Mouse (Mus musculus): Measurements from ENCODE around the gene Jup. TPM values are rescaled to one million over a fixed set of nuclear protein-coding genes. Genes with fewer than 3 reads are reported as not detected.

The Jup gene
- polyA plus RNA-seq, 1 experiment from 2014 or later, result 107 TPM

Small RNA genes lying within 50 kb of the gene (microRNA-seq; reads per million reads assigned to microRNA genes)
- not detected for gene Gm27374 (ENCODE audit: borderline number of aligned reads)

Other genes with a start within 250 kb of the Jup start
- 82.2 and 120 TPM in 2 replicates for gene Krt19, start 249.1 kb downstream of the Jup start, polyA plus RNA-seq (2014; fragmentation: Nextera tagmentation; extraction: Ambion mirVana)
- gene Krt9, start 204.5 kb downstream of the Jup start, polyA plus RNA-seq (2014; fragmentation: Nextera tagmentation; extraction: Ambion mirVana), result not detected in 2 replicates
- 365 and 385 TPM in 2 replicates for gene Krt14, start 190.2 kb downstream of the Jup start, polyA plus RNA-seq (2014; fragmentation: Nextera tagmentation; extraction: Ambion mirVana)
- gene Krt16, start 148.9 kb downstream of the Jup start, polyA plus RNA-seq (2014; fragmentation: Nextera tagmentation; extraction: Ambion mirVana), result 1.2 and 1.8 TPM in 2 replicates
- gene Krt17, start 136.7 kb downstream of the Jup start, polyA plus RNA-seq (2014; fragmentation: Nextera tagmentation; extraction: Ambion mirVana), result 129 and 152 TPM in 2 replicates
- gene Krt42, start 127.9 kb downstream of the Jup start, polyA plus RNA-seq (2014; fragmentation: Nextera tagmentation; extraction: Ambion mirVana), result 0.22 TPM in 1 of 2 replicates, not detected in the other
- gene Eif1, start 77.9 kb downstream of the Jup start, polyA plus RNA-seq (2014; fragmentation: Nextera tagmentation; extraction: Ambion mirVana), result 1,802 and 1,879 TPM in 2 replicates
- gene Gast, start 63.4 kb downstream of the Jup start, polyA plus RNA-seq (2014; fragmentation: Nextera tagmentation; extraction: Ambion mirVana), result 1.0 and 1.1 TPM in 2 replicates
- 3.2 and 4.4 TPM in 2 replicates for gene Hap1, start 41.6 kb downstream of the Jup start, polyA plus RNA-seq (2014; fragmentation: Nextera tagmentation; extraction: Ambion mirVana)
- 92.8 and 100 TPM in 2 replicates for gene P3h4, start 17.1 kb upstream of the Jup start, polyA plus RNA-seq (2014; fragmentation: Nextera tagmentation; extraction: Ambion mirVana)
- 208 TPM in 2 replicates for gene Fkbp10, start 17.9 kb upstream of the Jup start, polyA plus RNA-seq (2014; fragmentation: Nextera tagmentation; extraction: Ambion mirVana)
- gene Nt5c3b, start 44.0 kb upstream of the Jup start, polyA plus RNA-seq (2014; fragmentation: Nextera tagmentation; extraction: Ambion mirVana), result 108 and 127 TPM in 2 replicates
- gene Klhl10, start 44.2 kb upstream of the Jup start, polyA plus RNA-seq (2014; fragmentation: Nextera tagmentation; extraction: Ambion mirVana), result 0.55 and 0.84 TPM in 2 replicates
- gene Klhl11, start 75.0 kb upstream of the Jup start, polyA plus RNA-seq (2014; fragmentation: Nextera tagmentation; extraction: Ambion mirVana), result 11.7 and 11.9 TPM in 2 replicates
- 114 and 148 TPM in 2 replicates for gene Acly, start 130.2 kb upstream of the Jup start, polyA plus RNA-seq (2014; fragmentation: Nextera tagmentation; extraction: Ambion mirVana)
- gene Ttc25, start 147.8 kb upstream of the Jup start, polyA plus RNA-seq (2014; fragmentation: Nextera tagmentation; extraction: Ambion mirVana), result 1.4 and 2.4 TPM in 2 replicates
- 33.6 and 37.3 TPM in 2 replicates for gene Cnp, start 177.1 kb upstream of the Jup start, polyA plus RNA-seq (2014; fragmentation: Nextera tagmentation; extraction: Ambion mirVana)
- gene Nkiras2, start 221.5 kb upstream of the Jup start, polyA plus RNA-seq (2014; fragmentation: Nextera tagmentation; extraction: Ambion mirVana), result 67.1 and 81.0 TPM in 2 replicates
- gene Dnajc7, start 222.4 kb upstream of the Jup start, polyA plus RNA-seq (2014; fragmentation: Nextera tagmentation; extraction: Ambion mirVana), result 58.2 and 64.5 TPM in 2 replicates

Data from embryonic facial prominence, embryonic 14.5 days (tissue).